ENCODE assay signal across 11 mouse cellular contexts in the genomic region with DNA sequence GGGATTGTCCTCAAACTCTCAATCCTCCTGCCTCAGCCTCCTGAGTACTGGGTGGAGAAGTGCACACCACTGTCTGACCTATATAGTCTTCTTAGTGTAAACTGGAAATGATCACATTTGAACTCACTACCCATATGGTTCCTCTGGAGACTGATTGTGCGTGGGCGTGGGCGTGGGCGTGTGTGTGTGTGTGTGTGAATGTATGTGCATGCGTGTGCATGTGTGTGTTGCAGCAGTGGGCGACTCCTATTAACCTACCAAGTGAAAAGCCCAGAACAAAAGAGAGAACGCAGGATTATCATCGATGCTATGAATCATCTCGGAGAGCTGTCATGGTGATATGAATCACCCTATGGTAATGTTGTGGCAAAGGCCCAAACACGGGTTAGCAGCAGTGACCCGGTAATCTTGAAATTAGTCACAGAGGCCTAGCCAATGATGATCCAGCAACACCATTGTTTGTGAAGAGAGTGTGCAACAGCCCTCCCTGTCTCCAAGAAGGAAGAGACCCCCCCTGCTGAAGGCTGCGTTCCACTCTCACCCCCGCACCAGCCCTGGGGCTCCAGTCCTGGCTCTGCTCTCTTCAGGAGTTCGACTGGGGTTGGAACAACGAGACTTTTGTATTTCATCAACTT.
DNase-seq lines count a peak whose midpoint lies in the region; ATAC-seq and TF ChIP-seq lines count a peak whose summit lies in the region.
"Had no signal": no experiment of that assay in that cellular context is flagged by ENCODE, and none has a peak within 500 bp of the region (broad histone marks: within the 10 kb centered on the region; RNA-seq: fewer than 3 reads in every experiment).

No protein-coding gene starts in this region.

- DNase-seq in left cerebral cortex, postnatal 4 days, result peak; percentile 23
- DNase-seq in left cerebral cortex, postnatal 14 days (ENCODE audit: low spot score in 2 of 2), result no peak
- DNase-seq in Patski (ENCODE audit: low read depth, low spot score), result peak; percentile 91
- DNase-seq in fat pad, adult 2 months (ENCODE audit: extremely low read depth, low read depth, low spot score), result peak; percentile 74
- DNase-seq in lung, postnatal 4 days, result no peak
- no peak for DNase-seq in midbrain, embryonic 10.5 days (ENCODE audit: low spot score)
- DNase-seq in thymus, adult 2 months, result no peak

- 90% methylated on average over 15 of the region's 15 CpGs for WGBS in midbrain, embryonic 10.5 days
- 83% methylated on average over 15 of the region's 15 CpGs for WGBS in thymus, adult 2 months

- TF ChIP-seq CTCF in Patski (IDR thresholded peaks at IDR 0.05), result no peak
- no peak for TF ChIP-seq CTCF in thymus, adult 2 months (IDR thresholded peaks at IDR 0.05; ENCODE audit: borderline replicate concordance, control insufficient read depth, extremely low read depth, insufficient read depth, low read length, poor library complexity)

- peak; percentile 95 for ATAC-seq in Patski
- peak; percentile 26; the same call in 1 of the 2 replicates for ATAC-seq in megakaryocyte-erythroid progenitor cell, adult 5-6 weeks (replicated peaks; ENCODE audit: low FRiP score, low TSS enrichment, poor library complexity, severe bottlenecking)
- ATAC-seq: midbrain, embryonic 13.5 days had no signal

- no peaks in the 10 kb centered on the region for H3K9me3 ChIP-seq in midbrain, embryonic 10.5 days (replicated peaks)
- H3K9me3 ChIP-seq: hindbrain, embryonic 15.5 days; midbrain, embryonic 13.5 days; stomach, embryonic 15.5 days had no signal

- H3K4me1 ChIP-seq in midbrain, embryonic 10.5 days, result peaks cover 4% of the 10 kb centered on the region; the same call in 1 of the 2 replicates
- H3K4me1 ChIP-seq in thymus, adult 2 months (replicated peaks; ENCODE audit: control insufficient read depth, insufficient read depth, low read length), result peaks cover 15% of the 10 kb centered on the region
- H3K4me1 ChIP-seq: hindbrain, embryonic 15.5 days; midbrain, embryonic 13.5 days; stomach, embryonic 15.5 days had no signal

- no peaks in the 10 kb centered on the region for H3K27me3 ChIP-seq in Patski
- H3K27me3 ChIP-seq in midbrain, embryonic 10.5 days (ENCODE audit: low read depth, poor library complexity, severe bottlenecking), result no peaks in the 10 kb centered on the region
- no peaks in the 10 kb centered on the region for H3K27me3 ChIP-seq in thymus, adult 2 months (ENCODE audit: control insufficient read depth, insufficient read depth, low read length)
- H3K27me3 ChIP-seq: hindbrain, embryonic 15.5 days; midbrain, embryonic 13.5 days; stomach, embryonic 15.5 days had no signal

- POLR2A ChIA-PET in Patski (lab: Charles Lee), result interaction anchor here (1.0 kb wide), 1 partner anchor 18 kb away, joined by 3 read pairs; no protein-coding TSS in a partner anchor

- H3K27ac ChIP-seq in midbrain, embryonic 10.5 days (replicated peaks), result no peak overlapping the region
- H3K27ac ChIP-seq in thymus, adult 2 months (ENCODE audit: control insufficient read depth, insufficient read depth, low read length), result no peak overlapping the region
- H3K27ac ChIP-seq: hindbrain, embryonic 15.5 days; midbrain, embryonic 13.5 days; stomach, embryonic 15.5 days had no signal

- H3K36me3 ChIP-seq in midbrain, embryonic 10.5 days, result no peaks in the 10 kb centered on the region
- no peaks in the 10 kb centered on the region for H3K36me3 ChIP-seq in thymus, adult 2 months (ENCODE audit: control insufficient read depth, insufficient read depth, low read length)
- H3K36me3 ChIP-seq: hindbrain, embryonic 15.5 days; midbrain, embryonic 13.5 days; stomach, embryonic 15.5 days had no signal

- TF ChIP-seq POLR2A in thymus, adult 2 months (IDR thresholded peaks at IDR 0.05; ENCODE audit: control insufficient read depth, extremely low read depth, insufficient read depth, low read length, poor library complexity), result no peak

- CTCF ChIA-PET in Patski (lab: Charles Lee), result interaction anchor here (0.9 to 1.3 kb wide), 2 partner anchors 143 to 1532 kb away, joined by 3 read pairs; no protein-coding TSS in a partner anchor

- in situ Hi-C loops in Patski (cut with MboI; ENCODE audit: low pct_unique_long_range_greater_than_20kb), result loop anchor here (5.0 kb wide), 1 partner anchor 52 kb away; no protein-coding TSS in a partner anchor

- no peak overlapping the region for H3K4me3 ChIP-seq in midbrain, embryonic 10.5 days
- H3K4me3 ChIP-seq in thymus, adult 2 months (ENCODE audit: control insufficient read depth, insufficient read depth, low read length), result no peak overlapping the region
- H3K4me3 ChIP-seq: hindbrain, embryonic 15.5 days; midbrain, embryonic 13.5 days; stomach, embryonic 15.5 days had no signal

- intact Hi-C loops in left cerebral cortex, postnatal 4 days (cut with DNase I), result no loop called here
- intact Hi-C loops in left cerebral cortex, postnatal 14 days (cut with DNase I), result no loop called here

Comparison
In these comparisons a context has a peak if more than half of its experiments do, and no peak if none do; other contexts are left out.
1. DNase-seq: peak in left cerebral cortex, postnatal 4 days (single experiment), Patski (single experiment) and fat pad, adult 2 months (single experiment); none in left cerebral cortex, postnatal 14 days (0 of 2), lung, postnatal 4 days (0 of 2), midbrain, embryonic 10.5 days (single experiment) and thymus, adult 2 months (single experiment).